Mouse (Mus musculus): ENCODE data around the gene Tmem151a. TPM values are rescaled to one million over a fixed set of nuclear protein-coding genes. Genes with fewer than 3 reads are reported as not detected.

Tmem151a gene
- total RNA-seq, 2 experiments from 2014 or later, result 112 to 114 TPM

GRCm38 (mm10) chr19:5069978-5070377 is 15.4 kb downstream of the Tmem151a start:
- H3K27ac ChIP-seq, result no peak overlapping the region
- TF ChIP-seq CTCF (conservative IDR thresholded peaks at IDR 0.05), result no peak

GRCm38 (mm10) chr19:5069486-5069885 is 15.8 kb downstream of the Tmem151a start:
- DNase-seq (ENCODE audit: low spot score in 2 of 2), result no peak
- no peak for TF ChIP-seq CTCF (conservative IDR thresholded peaks at IDR 0.05)
- Histone ChIP-seq H3K4me3 (no peak overlapping the region; the same call in 1 of the 2 replicates), H3K27ac (no peak overlapping the region)

More at GRCm38 (mm10) chr19:5069978-5070377, 15.4 kb downstream of the Tmem151a start:
- no peak overlapping the region for H3K4me3 ChIP-seq
- no peak for DNase-seq (ENCODE audit: low spot score in 2 of 2)

- Histone ChIP-seq H3K27ac (peak overlapping the region; percentile 21; the same call in 1 of the 2 replicates), H3K4me3 (peak overlapping the region; percentile 51)
- DNase-seq (ENCODE audit: low spot score in 2 of 2), result no peak
- TF ChIP-seq CTCF (conservative IDR thresholded peaks at IDR 0.05), result peak; percentile 23
These were observed 16.6 kb downstream of the Tmem151a start for GRCm38 (mm10) chr19:5068570-5069234.

GRCm38 (mm10) chr19:5067867-5068569 is 17.3 kb downstream of the Tmem151a start, which contains the start of gene Cd248:
Gene Cd248 (plus strand): TSS chr19:5068078.
- Histone ChIP-seq H3K4me3 (peak within 1 kb of the TSS; percentile 51), H3K27ac (peak within 1 kb of the TSS; percentile 32; the same call in 1 of the 2 replicates)
- TF ChIP-seq CTCF (conservative IDR thresholded peaks at IDR 0.05), result no peak
- no peak for DNase-seq (ENCODE audit: low spot score in 2 of 2)

GRCm38 (mm10) chr19:5067040-5067799 is 18.1 kb downstream of the Tmem151a start:
- no peak for DNase-seq (ENCODE audit: low spot score in 2 of 2)
- Histone ChIP-seq H3K4me3 (peak overlapping the region; percentile 51; the same call in 1 of the 2 replicates), H3K27ac (0 out of 2 replicates have a peak overlapping the region, but pooled peaks have one; percentile 32)
- no peak for TF ChIP-seq CTCF (conservative IDR thresholded peaks at IDR 0.05)

GRCm38 (mm10) chr19:5065104-5065503 is 20.2 kb downstream of the Tmem151a start:
- no peak overlapping the region for H3K27ac ChIP-seq
- DNase-seq (ENCODE audit: low spot score in 2 of 2), result no peak
- no peak overlapping the region for H3K4me3 ChIP-seq
- TF ChIP-seq CTCF (conservative IDR thresholded peaks at IDR 0.05), result no peak

- H3K27ac ChIP-seq, result no peak overlapping the region
- TF ChIP-seq CTCF (conservative IDR thresholded peaks at IDR 0.05), result no peak
- no peak overlapping the region for H3K4me3 ChIP-seq
- DNase-seq (ENCODE audit: low spot score in 2 of 2), result no peak
These were observed 22.9 kb downstream of the Tmem151a start for GRCm38 (mm10) chr19:5062446-5062845.

GRCm38 (mm10) chr19:5062041-5062440 is 23.3 kb downstream of the Tmem151a start:
- no peak for DNase-seq (ENCODE audit: low spot score in 2 of 2)
- Histone ChIP-seq H3K4me3 (no peak overlapping the region), H3K27ac (no peak overlapping the region)
- TF ChIP-seq CTCF (conservative IDR thresholded peaks at IDR 0.05), result no peak

GRCm38 (mm10) chr19:5060365-5061330 is 24.7 kb downstream of the Tmem151a start:
- Histone ChIP-seq H3K27ac (no peak overlapping the region), H3K4me3 (no peak overlapping the region)
- no peak for TF ChIP-seq CTCF (conservative IDR thresholded peaks at IDR 0.05)
- DNase-seq (ENCODE audit: low spot score in 2 of 2), result no peak

GRCm38 (mm10) chr19:5058801-5059771 is 26.2 kb downstream of the Tmem151a start:
- DNase-seq (ENCODE audit: low spot score in 2 of 2), result no peak
- TF ChIP-seq CTCF (conservative IDR thresholded peaks at IDR 0.05), result no peak
- Histone ChIP-seq H3K27ac (peak overlapping the region; percentile 72), H3K4me3 (no peak overlapping the region)

All from layer of hippocampus, adult 2 months (tissue).